Mouse (Mus musculus) stomach, embryonic 16.5 days (tissue): ENCODE data around the gene Hpcal4. TPM values are rescaled to one million over a fixed set of nuclear protein-coding genes. Genes with fewer than 3 reads are reported as not detected.

Experiments
- ATAC-seq: fragments of 200-750 bp; cut with Nextera tagmentation; 2 replicates; pipeline ENCODE4 v1.8.0; 2017; ENCODE audit warnings: moderate number of reproducible peaks, moderate TSS enrichment; ENCODE audit not compliant: insufficient read depth, low FRiP score
- H3K27ac ChIP-seq: fragments of 300-500 bp; sonication (generic); 2 replicates; pipeline ENCODE4 v1.5.1; 2014; ENCODE audit warnings: low read length
- H3K27me3 ChIP-seq: fragments of 300-500 bp; sonication (generic); 2 replicates; pipeline ENCODE4 v1.6.1; 2014; ENCODE audit warnings: low read length, control low read depth, mixed read lengths; ENCODE audit not compliant: control insufficient read depth, insufficient read depth
- H3K36me3 ChIP-seq: fragments of 300-500 bp; sonication (generic); 2 replicates; pipeline ENCODE4 v1.6.1; 2014; ENCODE audit warnings: low read length; ENCODE audit not compliant: control insufficient read depth, insufficient read depth
- H3K4me1 ChIP-seq: fragments of 300-500 bp; sonication (generic); 2 replicates; pipeline ENCODE4 v1.6.1; 2014; ENCODE audit warnings: low read length, control low read depth, mixed read lengths; ENCODE audit not compliant: control insufficient read depth, insufficient read depth
- H3K4me2 ChIP-seq: fragments of 300-500 bp; sonication (generic); 2 replicates; pipeline ENCODE4 v1.6.1; 2014; ENCODE audit warnings: low read depth, low read length, mixed read lengths
- H3K4me3 ChIP-seq: fragments of 300-500 bp; sonication (generic); replicated peaks from 2 replicates; pipeline ENCODE4 v1.5.1; 2014; ENCODE audit warnings: mild to moderate bottlenecking, low read length
- H3K9ac ChIP-seq: fragments of 300-500 bp; sonication (generic); 2 replicates; pipeline ENCODE4 v1.6.1; 2014; ENCODE audit warnings: low read length
- H3K9me3 ChIP-seq: fragments of 300-500 bp; sonication (generic); replicated peaks from 2 replicates; pipeline ENCODE4 v1.6.1; 2016; ENCODE audit warnings: low read length, control low read depth; ENCODE audit not compliant: control insufficient read depth
- WGBS: fragments of 180-500 bp; shearing (Covaris S2); extraction: QIAGEN DNeasy Blood & Tissue Kit; methylation state at CpG from one replicate; pipeline ENCODE4 v1.1.7; 2014; 5-methylcytosine and 5-hydroxymethylcytosine counted together
- polyA plus RNA-seq: library from polyadenylated mRNA; unstranded; fragments of >200 nt; fragmentation: Nextera tagmentation; extraction: Ambion mirVana; gene quantifications from 2 replicates; pipeline ENCODE4 v1.2.1, GENCODE M21; 2015

The Hpcal4 gene
- 3.8 and 4.2 TPM in 2 replicates for polyA plus RNA-seq

GRCm38 (mm10) chr4:123182328-123183238 lies at the start of gene Hpcal4:
Gene Hpcal4 (plus strand): TSS chr4:123183227.
- Histone ChIP-seq H3K4me2 (peak within 1 kb of the TSS; percentile 78), H3K27ac (no peak within 1 kb of the TSS), H3K9ac (peak within 1 kb of the TSS; percentile 60), H3K9me3 (no peaks in the 10 kb centered on the region), H3K4me1 (peaks cover 10% of the 10 kb centered on the region), H3K27me3 (peaks cover 51% of the 10 kb centered on the region), H3K36me3 (no peaks in the 10 kb centered on the region), H3K4me3 (peak within 1 kb of the TSS; percentile 51)
- ATAC-seq, result peak; percentile 66; the same call in 1 of the 2 replicates
- whole genome bisulfite sequencing, result under 1% methylated on average over 42 of the region's 44 CpGs

- no peaks in the 10 kb centered on the region for H3K27me3 ChIP-seq
- H3K36me3 ChIP-seq, result peaks cover 14% of the 10 kb centered on the region; the same call in 1 of the 2 replicates
- 81% methylated on average over 3 of the region's 3 CpGs for WGBS
- no peaks in the 10 kb centered on the region for H3K9me3 ChIP-seq
- no peak overlapping the region for H3K27ac ChIP-seq
- ATAC-seq, result no peak
- H3K4me1 ChIP-seq, result peaks cover 10% of the 10 kb centered on the region
- no peak overlapping the region for H3K4me3 ChIP-seq
- H3K4me2 ChIP-seq, result no peak overlapping the region
- no peak overlapping the region for H3K9ac ChIP-seq
Measured at GRCm38 (mm10) chr4:123137551-123137950, 45.5 kb upstream of the Hpcal4 start.

- WGBS, result under 1% methylated on average over 34 of the region's 34 CpGs
- Histone ChIP-seq H3K36me3 (0 out of 2 replicates have a peak, but pooled peaks cover 6% of the 10 kb centered on the region), H3K4me3 (peak within 1 kb of the TSS; percentile 65), H3K4me1 (peaks cover 10% of the 10 kb centered on the region), H3K27me3 (no peaks in the 10 kb centered on the region), H3K4me2 (peak within 1 kb of the TSS; percentile 84), H3K9me3 (no peaks in the 10 kb centered on the region), H3K27ac (peak within 1 kb of the TSS; percentile 88), H3K9ac (peak within 1 kb of the TSS; percentile 76)
- ATAC-seq, result peak; percentile 98
Measured at GRCm38 (mm10) chr4:123139513-123140154, 43.4 kb upstream of the Hpcal4 start, which contains the start of gene Ppie. Gene Ppie (minus strand): TSS chr4:123139951.

- H3K27me3 ChIP-seq, result no peaks in the 10 kb centered on the region
- H3K4me1 ChIP-seq, result no peaks in the 10 kb centered on the region
- H3K36me3 ChIP-seq, result no peaks in the 10 kb centered on the region
- H3K4me3 ChIP-seq, result no peak overlapping the region
- no peak overlapping the region for H3K4me2 ChIP-seq
- no peak overlapping the region for H3K9ac ChIP-seq
- ATAC-seq, result no peak
- no peaks in the 10 kb centered on the region for H3K9me3 ChIP-seq
- WGBS, result 69% methylated on average over 5 of the region's 5 CpGs
- H3K27ac ChIP-seq, result no peak overlapping the region
Measured at GRCm38 (mm10) chr4:123147446-123148150, 35.4 kb upstream of the Hpcal4 start.

GRCm38 (mm10) chr4:123152003-123152402 lies 31.0 kb upstream of the Hpcal4 start:
- 78% methylated on average over 4 of the region's 4 CpGs for WGBS
- Histone ChIP-seq H3K36me3 (no peaks in the 10 kb centered on the region), H3K4me2 (no peak overlapping the region), H3K4me3 (no peak overlapping the region), H3K27me3 (no peaks in the 10 kb centered on the region), H3K4me1 (no peaks in the 10 kb centered on the region), H3K9ac (no peak overlapping the region), H3K9me3 (no peaks in the 10 kb centered on the region), H3K27ac (no peak overlapping the region)
- no peak for ATAC-seq

- Histone ChIP-seq H3K27me3 (no peaks in the 10 kb centered on the region), H3K4me2 (no peak overlapping the region), H3K9ac (no peak overlapping the region), H3K27ac (no peak overlapping the region), H3K4me1 (no peaks in the 10 kb centered on the region), H3K4me3 (no peak overlapping the region), H3K9me3 (no peaks in the 10 kb centered on the region), H3K36me3 (no peaks in the 10 kb centered on the region)
- ATAC-seq, result no peak
- 44% methylated on average over 5 of the region's 5 CpGs for WGBS
Measured at GRCm38 (mm10) chr4:123152976-123153375, 30.1 kb upstream of the Hpcal4 start.

- ATAC-seq, result no peak
- Histone ChIP-seq H3K27me3 (no peaks in the 10 kb centered on the region), H3K9me3 (no peaks in the 10 kb centered on the region), H3K4me1 (no peaks in the 10 kb centered on the region), H3K4me2 (no peak overlapping the region), H3K36me3 (no peaks in the 10 kb centered on the region), H3K27ac (no peak overlapping the region), H3K9ac (no peak overlapping the region), H3K4me3 (no peak overlapping the region)
- WGBS, result 16% methylated on average over 4 of the region's 4 CpGs
Measured at GRCm38 (mm10) chr4:123155004-123155403, 28.0 kb upstream of the Hpcal4 start.

- ATAC-seq, result no peak
- no peaks in the 10 kb centered on the region for H3K9me3 ChIP-seq
- H3K36me3 ChIP-seq, result no peaks in the 10 kb centered on the region
- H3K4me2 ChIP-seq, result no peak overlapping the region
- no peak overlapping the region for H3K9ac ChIP-seq
- H3K27me3 ChIP-seq, result no peaks in the 10 kb centered on the region
- no peak overlapping the region for H3K4me3 ChIP-seq
- no peaks in the 10 kb centered on the region for H3K4me1 ChIP-seq
- whole genome bisulfite sequencing, result 50% methylated on average over 2 of the region's 2 CpGs
- H3K27ac ChIP-seq, result no peak overlapping the region
Measured at GRCm38 (mm10) chr4:123155427-123155826, 27.6 kb upstream of the Hpcal4 start.
